Mouse (Mus musculus) megakaryocyte, embryonic 14.5 days (primary cell): ENCODE measurements around the gene Fam178b. TPM values are rescaled to one million over a fixed set of nuclear protein-coding genes. Genes with fewer than 3 reads are reported as not detected.
"Not testable (repeated sequence)": the region's sequence is repeated elsewhere in the genome, so short reads cannot be mapped to it uniquely, and the experiment has no call there.

Source experiments
- H3K27me3 ChIP-seq: replicated peaks from 2 replicates; pipeline ENCODE3; 2012; ENCODE audit warnings: inconsistent platforms
- H3K36me3 ChIP-seq: replicated peaks from 2 replicates; pipeline ENCODE3; 2012; ENCODE audit warnings: low read length, inconsistent platforms, mixed read lengths
- H3K4me1 ChIP-seq: 2 replicates; pipeline ENCODE4 v1.6.1; 2012; ENCODE audit warnings: inconsistent platforms
- H3K4me3 ChIP-seq: replicated peaks from 2 replicates; pipeline ENCODE3; 2012; ENCODE audit warnings: moderate library complexity, mild to moderate bottlenecking, inconsistent platforms
- H3K9me3 ChIP-seq: 2 replicates; pipeline ENCODE4 v1.6.1; 2012; ENCODE audit warnings: inconsistent platforms
- FLI1 ChIP-seq: IDR thresholded peaks from 2 replicates; pipeline ENCODE4 v1.6.1; 2012; ENCODE audit warnings: low read length, inconsistent platforms, mixed read lengths
- GATA1 ChIP-seq: IDR thresholded peaks from 3 replicates; pipeline ENCODE4 v1.6.1; 2012; ENCODE audit warnings: mixed read lengths, low read length, inconsistent platforms, borderline replicate concordance
- polyA plus RNA-seq: library from polyadenylated mRNA; stranded (reverse); fragments of >175 nt; gene quantifications from 2 replicates; pipeline ENCODE4 v1.2.3, GENCODE M21; 2012; ENCODE audit warnings: low replicate concordance; ENCODE audit not compliant: insufficient read depth

Fam178b gene
- polyA plus RNA-seq, 1 experiment: 2.0 TPM

GRCm38 (mm10) chr1:36540807-36541206 lies 142.2 kb downstream of the Fam178b start:
- Histone ChIP-seq H3K36me3 (peaks cover 75% of the 10 kb centered on the region), H3K27me3 (no peaks in the 10 kb centered on the region), H3K9me3 (no peaks in the 10 kb centered on the region), H3K4me3 (no peak overlapping the region), H3K4me1 (peaks cover 5% of the 10 kb centered on the region)
- TF ChIP-seq GATA1: no peak
- TF ChIP-seq FLI1: no peak

DNA sequence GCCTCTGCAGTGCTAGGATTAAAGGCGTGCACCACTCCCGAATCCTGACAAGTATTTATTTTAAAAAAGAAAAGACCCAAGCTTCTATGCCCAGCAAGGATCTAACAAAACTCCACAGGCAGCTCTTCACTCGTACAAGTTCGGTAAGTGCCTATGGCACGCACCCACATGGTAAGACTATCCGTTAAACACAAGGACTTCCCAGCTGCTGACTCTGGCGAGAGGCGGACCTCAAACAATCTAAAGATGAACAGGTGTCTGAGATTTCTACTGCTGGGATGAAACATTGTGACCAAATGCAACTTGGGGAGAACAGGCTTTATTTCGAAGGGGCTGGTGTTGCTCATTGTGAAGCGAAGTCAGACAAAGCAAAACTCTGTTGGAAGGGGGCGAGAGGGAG lies 142.9 kb downstream of the Fam178b start:
- TF ChIP-seq FLI1 (no peak), GATA1 (no peak)
- H3K36me3 ChIP-seq: peaks cover 82% of the 10 kb centered on the region
- no peaks in the 10 kb centered on the region; the same call in 1 of the 2 replicates for H3K4me1 ChIP-seq
- no peak overlapping the region for H3K4me3 ChIP-seq
- no peaks in the 10 kb centered on the region for H3K9me3 ChIP-seq
- no peaks in the 10 kb centered on the region for H3K27me3 ChIP-seq

DNA sequence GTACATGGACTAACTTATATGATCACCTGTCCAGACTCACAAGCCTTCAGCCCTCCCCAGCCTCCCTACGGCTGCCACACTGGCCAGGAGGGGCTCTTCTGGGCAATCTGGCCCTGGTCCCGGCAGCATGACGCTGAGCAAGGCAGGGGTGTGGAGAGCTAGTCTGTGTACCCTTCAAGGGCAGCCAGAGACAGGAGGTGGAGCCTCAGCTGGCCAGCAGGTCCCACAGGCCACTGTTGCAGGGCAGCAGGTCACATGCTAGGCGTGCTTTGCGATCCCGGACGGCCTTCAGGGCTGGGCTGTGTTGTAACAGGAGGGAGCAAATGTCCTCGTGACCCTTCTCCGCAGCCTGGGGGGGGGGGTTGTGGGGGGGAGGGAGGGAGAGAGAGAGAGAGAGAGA lies 143.8 kb downstream of the Fam178b start, which contains the start of gene Gm42417:
Gm42417 (minus strand) TSS at position 244 of the 400 bp plus-strand sequence.
- TF ChIP-seq GATA1: no peak
- no peak for TF ChIP-seq FLI1
- Histone ChIP-seq H3K9me3 (no peaks in the 10 kb centered on the region), H3K36me3 (peaks cover 89% of the 10 kb centered on the region), H3K4me1 (peaks cover 5% of the 10 kb centered on the region; the same call in 1 of the 2 replicates), H3K27me3 (no peaks in the 10 kb centered on the region), H3K4me3 (no peak within 1 kb of the TSS)

DNA sequence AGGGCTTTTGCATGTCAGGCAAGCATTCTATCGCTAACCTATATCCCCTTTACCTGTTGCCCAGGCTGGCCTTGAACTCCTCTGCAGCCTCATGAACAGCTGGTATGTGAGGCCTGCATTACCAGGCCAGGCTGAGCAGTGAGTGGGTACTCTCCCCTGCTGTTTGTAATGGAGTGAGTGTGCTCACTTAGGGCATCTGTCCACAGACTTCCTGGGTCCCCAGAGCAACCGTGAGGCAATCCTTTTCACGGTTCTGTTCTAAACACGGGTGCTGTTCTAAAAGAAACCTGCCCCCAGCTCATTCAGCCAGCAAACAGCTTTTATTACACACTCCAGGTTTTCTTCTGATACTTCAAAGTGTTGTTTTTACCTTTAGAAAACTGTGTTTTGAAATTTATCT lies 144.3 kb downstream of the Fam178b start:
- no peak overlapping the region for H3K4me3 ChIP-seq
- peaks cover 5% of the 10 kb centered on the region; the same call in 1 of the 2 replicates for H3K4me1 ChIP-seq
- H3K9me3 ChIP-seq: no peaks in the 10 kb centered on the region
- H3K36me3 ChIP-seq: peaks cover 89% of the 10 kb centered on the region
- TF ChIP-seq GATA1: no peak
- TF ChIP-seq FLI1: no peak
- H3K27me3 ChIP-seq: no peaks in the 10 kb centered on the region

GRCm38 (mm10) chr1:36536783-36537182 lies 146.2 kb downstream of the Fam178b start, which contains the start of gene Ankrd23:
Gene Ankrd23 (minus strand): TSS chr1:36536883.
- H3K4me1 ChIP-seq, H3K27me3 ChIP-seq, H3K9me3 ChIP-seq: not testable (repeated sequence)

GRCm38 (mm10) chr1:36536397-36536728 lies 146.6 kb downstream of the Fam178b start:
- peaks cover 88% of the 10 kb centered on the region for H3K36me3 ChIP-seq
- H3K9me3 ChIP-seq: no peaks in the 10 kb centered on the region
- H3K27me3 ChIP-seq: no peaks in the 10 kb centered on the region
- no peak overlapping the region for H3K4me3 ChIP-seq
- no peak for TF ChIP-seq GATA1
- peaks cover 5% of the 10 kb centered on the region; the same call in 1 of the 2 replicates for H3K4me1 ChIP-seq

More at GRCm38 (mm10) chr1:36536783-36537182, 146.2 kb downstream of the Fam178b start, which contains the start of gene Ankrd23:
- H3K36me3 ChIP-seq: peaks cover 88% of the 10 kb centered on the region
- H3K4me3 ChIP-seq: not testable (repeated sequence)

GRCm38 (mm10) chr1:36535477-36536396 lies 147.2 kb downstream of the Fam178b start:
- Histone ChIP-seq H3K27me3 (no peaks in the 10 kb centered on the region), H3K9me3 (no peaks in the 10 kb centered on the region), H3K4me3 (no peak overlapping the region), H3K4me1 (peaks cover 5% of the 10 kb centered on the region; the same call in 1 of the 2 replicates), H3K36me3 (peaks cover 89% of the 10 kb centered on the region)
- TF ChIP-seq GATA1: no peak
- TF ChIP-seq FLI1: no peak

GRCm38 (mm10) chr1:36534595-36535058 lies 148.4 kb downstream of the Fam178b start:
- Histone ChIP-seq H3K36me3 (peaks cover 89% of the 10 kb centered on the region), H3K4me1 (peaks cover 5% of the 10 kb centered on the region; the same call in 1 of the 2 replicates), H3K27me3 (no peaks in the 10 kb centered on the region), H3K9me3 (no peaks in the 10 kb centered on the region), H3K4me3 (no peak overlapping the region)
- no peak for TF ChIP-seq GATA1
- TF ChIP-seq FLI1: no peak

- no peaks in the 10 kb centered on the region for H3K27me3 ChIP-seq
- H3K9me3 ChIP-seq: no peaks in the 10 kb centered on the region
- H3K4me1 ChIP-seq: peaks cover 5% of the 10 kb centered on the region; the same call in 1 of the 2 replicates
- no peak overlapping the region for H3K4me3 ChIP-seq
- H3K36me3 ChIP-seq: peaks cover 80% of the 10 kb centered on the region
- no peak for TF ChIP-seq GATA1
- TF ChIP-seq FLI1: no peak
These were observed 149.4 kb downstream of the Fam178b start for GRCm38 (mm10) chr1:36533546-36533945.

DNA sequence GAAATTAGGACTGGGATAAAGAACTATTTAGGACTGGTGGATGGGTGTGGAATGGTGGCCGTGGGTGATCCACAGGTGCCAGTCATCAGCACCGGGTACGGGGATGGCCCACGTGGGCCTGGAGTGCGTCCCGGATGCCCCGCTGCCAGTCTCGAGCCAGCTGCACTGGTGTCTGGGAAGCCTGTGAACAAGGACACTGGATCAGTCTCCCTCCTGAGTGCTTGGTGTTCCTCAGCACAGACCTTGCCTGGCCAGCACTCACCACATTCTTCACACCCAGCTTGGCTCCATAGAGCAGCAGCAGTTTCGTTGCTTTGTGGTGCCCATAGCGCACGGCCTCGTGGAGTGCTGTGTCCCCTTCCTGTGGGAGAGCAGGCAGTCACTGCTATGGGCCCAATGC lies 151.5 kb downstream of the Fam178b start:
- Histone ChIP-seq H3K36me3 (peaks cover 79% of the 10 kb centered on the region), H3K4me3 (peak overlapping the region; percentile 31)

More for the DNA sequence above, 151.5 kb downstream of the Fam178b start:
- Histone ChIP-seq H3K27me3 (no peaks in the 10 kb centered on the region), H3K9me3 (no peaks in the 10 kb centered on the region), H3K4me1 (peaks cover 10% of the 10 kb centered on the region; the same call in 1 of the 2 replicates)
- no peak for TF ChIP-seq GATA1
- no peak for TF ChIP-seq FLI1
